Mouse (Mus musculus) brain, adult 2 months (tissue): Measurements from ENCODE around the gene Gadd45gip1.
A peak's percentile ranks its signal among the peaks of the same experiment; 100 is the strongest.

Experiments used
- DNase-seq: peaks from one replicate; pipeline ENCODE4 v3.0.0; 2011; ENCODE audit warnings: low read depth, low spot score

The Gadd45gip1 gene

GRCm38 (mm10) chr8:84832034-84832717 lies 854 bp downstream of the Gadd45gip1 start:
- DNase-seq = peak; percentile 91

- DNase-seq = no peak
Observed at GRCm38 (mm10) chr8:84832759-84833742, 1.7 kb downstream of the Gadd45gip1 start.

- peak; percentile 46 for DNase-seq
Observed at GRCm38 (mm10) chr8:84834002-84834865, 2.9 kb downstream of the Gadd45gip1 start.

GRCm38 (mm10) chr8:84834866-84835855 lies 3.8 kb downstream of the Gadd45gip1 start:
- peak; percentile 90 for DNase-seq

- DNase-seq = peak; percentile 34
Observed at GRCm38 (mm10) chr8:84837149-84837911, 6.0 kb downstream of the Gadd45gip1 start.

- no peak for DNase-seq
Observed at GRCm38 (mm10) chr8:84837912-84838470, 6.7 kb downstream of the Gadd45gip1 start.

GRCm38 (mm10) chr8:84838513-84838912 lies 7.2 kb downstream of the Gadd45gip1 start:
- DNase-seq = no peak

- DNase-seq = no peak
Observed at GRCm38 (mm10) chr8:84839411-84839810, 8.1 kb downstream of the Gadd45gip1 start.

- DNase-seq = no peak
Observed at GRCm38 (mm10) chr8:84839875-84840247, 8.5 kb downstream of the Gadd45gip1 start.

GRCm38 (mm10) chr8:84840248-84840999 lies 9.1 kb downstream of the Gadd45gip1 start, which contains the start of gene Rad23a:
Rad23a (minus strand) TSS chr8:84840665.
- DNase-seq = peak; percentile 98

GRCm38 (mm10) chr8:84841514-84841913 lies 10.2 kb downstream of the Gadd45gip1 start:
- no peak for DNase-seq

- no peak for DNase-seq
Observed at GRCm38 (mm10) chr8:84844397-84845070, 13.2 kb downstream of the Gadd45gip1 start.

- peak; percentile 56 for DNase-seq
Observed at GRCm38 (mm10) chr8:84845355-84846093, 14.2 kb downstream of the Gadd45gip1 start.

GRCm38 (mm10) chr8:84846094-84846721 lies 14.9 kb downstream of the Gadd45gip1 start:
- DNase-seq = peak; percentile 42

GRCm38 (mm10) chr8:84846722-84847572 lies 15.6 kb downstream of the Gadd45gip1 start, which contains the start of gene Calr:
Calr (minus strand) TSS chr8:84846934.
- peak; percentile 100 for DNase-seq
